Mouse (Mus musculus): ENCODE measurements around the gene Dnmbp.

Gene Dnmbp

DNA sequence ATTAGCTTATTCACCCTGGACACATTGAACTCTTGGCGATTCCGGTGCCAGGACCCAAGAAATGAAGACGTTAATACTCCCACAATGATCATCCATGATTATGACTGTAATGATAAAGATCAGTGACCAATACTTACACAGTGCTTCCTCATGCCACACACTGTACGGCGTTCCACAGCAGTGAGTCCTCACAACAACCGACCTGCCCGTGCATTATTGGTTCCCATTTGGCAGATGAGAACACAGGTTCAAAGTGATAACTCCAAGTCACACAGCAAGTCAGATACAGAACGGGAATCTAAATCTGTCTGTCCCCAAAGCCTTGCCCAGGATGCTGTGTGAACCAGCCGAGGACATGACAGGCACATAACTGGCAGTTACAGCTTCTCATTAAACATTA is 25.0 kb downstream of the Dnmbp start:
- no peak for DNase-seq (ENCODE audit: low spot score)

DNA sequence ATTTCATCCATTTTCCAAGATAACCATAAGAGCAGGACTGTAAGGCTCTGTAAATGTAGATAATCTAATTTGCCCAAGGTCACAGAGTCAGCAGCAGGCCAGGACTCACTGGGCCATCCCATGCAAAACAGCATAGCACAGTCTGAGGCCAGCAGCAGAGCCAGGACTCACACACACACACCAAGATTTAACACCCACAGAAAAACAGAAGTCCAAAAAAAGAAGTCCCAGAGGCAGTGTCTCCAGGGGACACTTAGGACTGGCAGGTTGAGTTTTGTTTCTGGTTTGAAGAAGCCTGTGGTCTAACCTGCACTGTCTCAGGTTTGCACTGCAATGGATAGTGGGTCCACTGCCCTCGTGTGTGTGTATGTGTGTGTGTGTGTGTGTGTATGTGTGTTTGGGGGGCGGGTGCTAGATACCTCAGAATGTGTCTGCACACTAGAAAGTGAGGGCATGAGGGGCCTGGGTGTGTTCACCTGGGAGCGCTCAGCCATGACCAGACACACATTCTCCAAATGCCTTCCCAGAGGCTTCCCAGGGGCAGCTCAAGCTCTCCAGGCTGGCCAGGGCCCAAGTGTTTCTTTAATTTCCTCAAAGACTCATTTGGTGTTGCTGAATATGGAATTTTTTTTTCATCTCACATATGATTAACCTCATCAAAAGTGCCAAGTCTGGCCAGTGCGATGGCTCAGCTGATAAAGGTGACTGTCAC is 27.1 kb downstream of the Dnmbp start:
- no peak for DNase-seq (ENCODE audit: low spot score)

GRCm38 (mm10) chr19:43906492-43906891 is 33.5 kb downstream of the Dnmbp start:
- no peak for DNase-seq (ENCODE audit: low spot score)

DNA sequence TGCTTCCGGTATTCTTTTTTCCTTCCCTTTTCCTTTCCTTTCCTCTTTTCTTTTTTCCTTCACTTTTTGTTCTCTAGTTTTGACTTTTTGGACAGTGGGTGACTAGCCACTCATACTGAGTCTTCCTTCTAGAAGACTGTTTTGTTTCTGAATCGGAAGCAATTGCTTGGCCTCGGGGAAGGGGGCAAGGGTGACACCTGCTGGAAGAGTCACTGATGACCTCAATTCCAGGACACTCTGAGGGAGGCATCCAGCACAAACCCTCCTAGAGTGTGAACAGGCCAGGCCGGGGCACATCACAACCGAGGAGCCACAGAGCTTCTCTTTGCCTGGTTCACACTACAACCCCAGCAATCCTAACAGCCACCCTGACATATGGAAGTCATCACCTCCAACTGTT is 34.0 kb downstream of the Dnmbp start:
- DNase-seq (ENCODE audit: low spot score), result no peak

- DNase-seq (ENCODE audit: low spot score), result no peak
Observed at GRCm38 (mm10) chr19:43905136-43905535, 34.9 kb downstream of the Dnmbp start.

DNA sequence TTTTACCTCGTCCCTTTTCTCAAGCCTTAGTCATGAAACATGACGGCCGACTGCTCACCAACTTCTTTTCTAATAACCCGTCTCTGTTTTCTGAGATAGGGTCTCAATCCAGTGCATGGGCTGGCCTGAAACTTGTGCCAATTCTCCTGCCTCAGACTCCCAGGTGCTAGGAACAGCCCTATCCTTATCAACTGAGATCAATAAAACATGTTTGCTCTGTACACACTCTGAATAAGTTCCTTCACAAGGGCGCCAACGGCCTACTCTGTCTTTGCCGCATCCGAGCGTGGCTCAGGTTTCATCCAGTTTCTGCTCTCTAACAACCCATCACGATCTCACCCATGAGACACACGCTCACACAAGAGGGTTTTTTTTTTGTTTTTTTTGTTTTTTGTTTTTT is 35.7 kb downstream of the Dnmbp start:
- no peak for DNase-seq (ENCODE audit: low spot score)

GRCm38 (mm10) chr19:43902887-43903286 is 37.1 kb downstream of the Dnmbp start:
- DNase-seq (ENCODE audit: low spot score), result no peak

- DNase-seq (ENCODE audit: low spot score), result no peak
Observed at GRCm38 (mm10) chr19:43900690-43901089, 39.3 kb downstream of the Dnmbp start.

DNA sequence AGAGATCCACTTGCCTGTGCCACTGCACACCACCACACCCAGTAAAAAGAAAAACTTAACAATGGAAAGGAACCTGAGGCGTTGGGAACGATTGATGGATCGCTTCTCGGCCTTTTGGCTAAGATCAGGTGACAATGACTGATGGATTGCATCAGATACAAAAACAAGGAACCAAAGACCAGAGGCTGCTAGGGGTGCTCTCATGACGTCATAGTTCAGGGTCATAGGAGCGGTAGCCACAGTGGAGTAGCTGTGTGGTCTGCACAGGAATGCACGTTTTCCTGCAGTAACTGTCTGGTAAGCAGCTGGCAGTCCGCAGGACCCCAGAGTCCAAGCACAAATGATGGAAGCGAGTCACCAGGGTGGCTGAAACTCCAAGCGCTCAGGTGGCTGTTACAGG is 41.4 kb downstream of the Dnmbp start:
- DNase-seq (ENCODE audit: low spot score), result no peak

- DNase-seq (ENCODE audit: low spot score), result no peak
Observed at GRCm38 (mm10) chr19:43896441-43896840, 43.5 kb downstream of the Dnmbp start.

- no peak for DNase-seq (ENCODE audit: low spot score)
Observed at GRCm38 (mm10) chr19:43895951-43896350, 44.0 kb downstream of the Dnmbp start.

GRCm38 (mm10) chr19:43894821-43895220 is 45.2 kb downstream of the Dnmbp start:
- no peak for DNase-seq (ENCODE audit: low spot score)

GRCm38 (mm10) chr19:43894070-43894469 is 45.9 kb downstream of the Dnmbp start:
- DNase-seq (ENCODE audit: low spot score), result no peak

GRCm38 (mm10) chr19:43890487-43890886 is 49.5 kb downstream of the Dnmbp start:
- no peak for DNase-seq (ENCODE audit: low spot score)

- DNase-seq (ENCODE audit: low spot score), result no peak
Observed at GRCm38 (mm10) chr19:43887725-43888124, 52.3 kb downstream of the Dnmbp start.

- DNase-seq (ENCODE audit: low spot score), result no peak
Observed at GRCm38 (mm10) chr19:43887242-43887641, 52.7 kb downstream of the Dnmbp start.

- no peak for DNase-seq (ENCODE audit: low spot score)
Observed at GRCm38 (mm10) chr19:43886371-43887099, 53.5 kb downstream of the Dnmbp start.

GRCm38 (mm10) chr19:43884668-43885498 is 55.1 kb downstream of the Dnmbp start:
- no peak for DNase-seq (ENCODE audit: low spot score)

GRCm38 (mm10) chr19:43882895-43883573 is 57.0 kb downstream of the Dnmbp start:
- DNase-seq (ENCODE audit: low spot score), result no peak

GRCm38 (mm10) chr19:43881615-43882014 is 58.4 kb downstream of the Dnmbp start:
- no peak for DNase-seq (ENCODE audit: low spot score)

- no peak for DNase-seq (ENCODE audit: low spot score)
Observed at GRCm38 (mm10) chr19:43880420-43880819, 59.6 kb downstream of the Dnmbp start.
